In the genomic region with DNA sequence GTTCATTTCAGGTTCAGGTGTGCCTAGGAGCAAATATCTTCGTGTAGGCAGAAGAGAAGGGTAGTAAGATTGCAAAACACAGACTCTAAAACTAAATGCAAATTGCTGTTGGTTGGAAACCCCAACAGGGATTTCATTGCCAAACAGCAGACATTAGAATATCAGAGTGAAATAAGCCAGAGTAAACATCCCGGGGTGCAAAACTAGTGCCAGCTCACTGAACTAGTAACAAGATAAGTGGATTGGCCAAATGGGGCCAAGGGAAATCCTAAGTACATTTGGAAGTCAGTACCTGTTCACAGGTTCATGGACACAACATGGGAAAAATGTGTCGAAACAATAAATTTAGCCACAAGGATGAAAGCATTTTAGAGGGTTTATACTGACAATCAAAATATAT, we compare ENCODE assay signal across 26 mouse cellular contexts.
"Had no signal": no experiment of that assay in that cellular context is flagged by ENCODE, and none has a peak within 500 bp of the region (broad histone marks: within the 10 kb centered on the region; RNA-seq: fewer than 3 reads in every experiment).

No protein-coding gene starts in this region.

- H3K9ac ChIP-seq: heart, embryonic 12.5 days; hindbrain, embryonic 13.5 days; hindbrain, embryonic 15.5 days; intestine, embryonic 15.5 days; limb, embryonic 13.5 days; limb, embryonic 15.5 days; liver, embryonic 12.5 days; liver, embryonic 14.5 days had no signal

- ATAC-seq: inflammation-experienced regulatory T-cells, adult 6 months; intestine, embryonic 15.5 days; intestine, postnatal 0 days; liver, embryonic 12.5 days had no signal

- H3K27me3 ChIP-seq: heart, embryonic 12.5 days; hindbrain, embryonic 13.5 days; hindbrain, embryonic 15.5 days; intestine, embryonic 15.5 days; limb, embryonic 13.5 days; limb, embryonic 15.5 days; liver, embryonic 12.5 days had no signal

- H3K9me3 ChIP-seq: heart, embryonic 10.5 days; heart, embryonic 12.5 days; hindbrain, embryonic 10.5 days; hindbrain, embryonic 13.5 days; hindbrain, embryonic 15.5 days; intestine, embryonic 15.5 days; limb, embryonic 13.5 days; limb, embryonic 15.5 days; liver, embryonic 12.5 days had no signal

- H3K4me1 ChIP-seq: heart, embryonic 10.5 days; heart, embryonic 12.5 days; hindbrain, embryonic 10.5 days; hindbrain, embryonic 13.5 days; hindbrain, embryonic 15.5 days; intestine, embryonic 15.5 days; limb, embryonic 13.5 days; limb, embryonic 15.5 days; liver, embryonic 12.5 days had no signal

- H3K36me3 ChIP-seq: heart, embryonic 10.5 days; heart, embryonic 12.5 days; hindbrain, embryonic 10.5 days; hindbrain, embryonic 13.5 days; hindbrain, embryonic 15.5 days; intestine, embryonic 15.5 days; limb, embryonic 13.5 days; limb, embryonic 15.5 days; liver, embryonic 12.5 days had no signal

- H3K4me2 ChIP-seq: heart, embryonic 12.5 days; hindbrain, embryonic 13.5 days; hindbrain, embryonic 15.5 days; intestine, embryonic 15.5 days; limb, embryonic 13.5 days; limb, embryonic 15.5 days; liver, embryonic 12.5 days had no signal

- DNase-seq: gastrocnemius, postnatal 14 days; gastrocnemius, postnatal 36 days; heart, adult 18-20 months; heart, postnatal 10 days; heart, postnatal 4 days; kidney, adult 18-20 months; kidney, adult 8-10 months; kidney, postnatal 10 days; kidney, postnatal 25 days; kidney, postnatal 4 days; layer of hippocampus, adult 9-11 months; layer of hippocampus, postnatal 36 days had no signal

- H3K27ac ChIP-seq: heart, embryonic 10.5 days; hindbrain, embryonic 10.5 days; hindbrain, embryonic 13.5 days; hindbrain, embryonic 15.5 days; intestine, embryonic 15.5 days; layer of hippocampus, adult 2 months; left cerebral cortex, adult 2 months; limb, embryonic 13.5 days; limb, embryonic 15.5 days; liver, embryonic 12.5 days; liver, embryonic 14.5 days had no signal

- H3K4me3 ChIP-seq: heart, embryonic 10.5 days; heart, embryonic 12.5 days; hindbrain, embryonic 10.5 days; hindbrain, embryonic 13.5 days; hindbrain, embryonic 15.5 days; intestine, embryonic 15.5 days; layer of hippocampus, adult 2 months; left cerebral cortex, adult 2 months; limb, embryonic 13.5 days; limb, embryonic 15.5 days; liver, embryonic 12.5 days had no signal
